Mouse (Mus musculus) thymus, adult 18-20 months (tissue): ENCODE measurements around the gene 9130019O22Rik.
"Not testable (repeated sequence)": the region's sequence is repeated elsewhere in the genome, so short reads cannot be mapped to it uniquely, and the experiment has no call there.

Source experiments
- DNase-seq, 2 experiments: peaks; one replicate each; pipeline ENCODE4 v3.0.0; 2022; ENCODE audit warnings: mixed read lengths in 2 of 2

The 9130019O22Rik gene

GRCm38 (mm10) chr7:127386641-127387392, at the start of gene 9130019O22Rik:
9130019O22Rik (minus strand) TSS chr7:127387166.
- DNase-seq = peak; percentile 67 to 84

- no peak for DNase-seq
These were observed 48.2 kb upstream of the 9130019O22Rik start for GRCm38 (mm10) chr7:127435206-127435605.

- no peak for DNase-seq
These were observed 39.4 kb upstream of the 9130019O22Rik start for GRCm38 (mm10) chr7:127426354-127426753.

- DNase-seq = no peak
These were observed 38.9 kb upstream of the 9130019O22Rik start for GRCm38 (mm10) chr7:127425911-127426310.

GRCm38 (mm10) chr7:127425291-127425690, 38.3 kb upstream of the 9130019O22Rik start:
- DNase-seq = no peak

- no peak for DNase-seq
These were observed 35.3 kb upstream of the 9130019O22Rik start for GRCm38 (mm10) chr7:127422247-127422646.

GRCm38 (mm10) chr7:127421388-127422191, 34.6 kb upstream of the 9130019O22Rik start, which contains the start of gene Zfp688:
Zfp688 (minus strand) TSS chr7:127422068.
- DNase-seq = peak; percentile 90 to 93

GRCm38 (mm10) chr7:127411418-127411817, 24.5 kb upstream of the 9130019O22Rik start:
- DNase-seq = no peak

GRCm38 (mm10) chr7:127406002-127406987, 19.3 kb upstream of the 9130019O22Rik start, which contains the start of gene Zfp764:
Zfp764 (minus strand) TSS chr7:127406822.
- DNase-seq = peak; percentile 46 to 70

GRCm38 (mm10) chr7:127404101-127404500, 17.1 kb upstream of the 9130019O22Rik start:
- not testable (repeated sequence) for DNase-seq

GRCm38 (mm10) chr7:127402980-127403379, 16.0 kb upstream of the 9130019O22Rik start:
- no peak for DNase-seq

GRCm38 (mm10) chr7:127400355-127400754, 13.4 kb upstream of the 9130019O22Rik start:
- no peak for DNase-seq

GRCm38 (mm10) chr7:127393944-127394333, 7.0 kb upstream of the 9130019O22Rik start:
- DNase-seq = no peak

GRCm38 (mm10) chr7:127393157-127393943, 6.4 kb upstream of the 9130019O22Rik start, which contains the start of gene E430018J23Rik:
E430018J23Rik (minus strand) TSS chr7:127393629.
- DNase-seq = peak; percentile 80 to 92

- DNase-seq = no peak
These were observed 5.4 kb upstream of the 9130019O22Rik start for GRCm38 (mm10) chr7:127392251-127392824.

GRCm38 (mm10) chr7:127391538-127391937, 4.6 kb upstream of the 9130019O22Rik start:
- DNase-seq = no peak

- no peak for DNase-seq
These were observed 3.3 kb upstream of the 9130019O22Rik start for GRCm38 (mm10) chr7:127390306-127390705.

GRCm38 (mm10) chr7:127388201-127388600, 1.2 kb upstream of the 9130019O22Rik start:
- DNase-seq = not testable (repeated sequence)

- DNase-seq = not testable (repeated sequence)
These were observed 1.4 kb downstream of the 9130019O22Rik start for GRCm38 (mm10) chr7:127385560-127385959.

- no peak for DNase-seq
These were observed 8.6 kb downstream of the 9130019O22Rik start for GRCm38 (mm10) chr7:127378310-127378921.
